Comparison of ENCODE assay signal across 8 mouse cellular contexts in genomic region chr11:4258657-4259082, GRCm38 (mm10). TPM values are rescaled to one million over a fixed set of nuclear protein-coding genes. Genes with fewer than 3 reads are reported as not detected.
DNase-seq lines count a peak whose midpoint lies in the region; ATAC-seq and TF ChIP-seq lines count a peak whose summit lies in the region.

No protein-coding gene starts in this region.

- H3K4me1 ChIP-seq in G1E (ENCODE audit: insufficient read depth, low read depth, low read length) = peaks cover 64% of the 10 kb centered on the region
- H3K4me1 ChIP-seq in cerebellum, adult 2 months (ENCODE audit: control insufficient read depth, insufficient read depth, low read length) = peaks cover 10% of the 10 kb centered on the region; the same call in 1 of the 2 replicates
- H3K4me1 ChIP-seq in lung, embryonic 15.5 days = peaks cover 39% of the 10 kb centered on the region
- H3K4me1 ChIP-seq in olfactory bulb, adult 2 months (ENCODE audit: control insufficient read depth, insufficient read depth, low read length) = peaks cover 27% of the 10 kb centered on the region

- DNase-seq in G1E (ENCODE audit: low spot score) = peak; percentile 60
- peak; percentile 75 to 88 for DNase-seq in cerebellum, adult 2 months
- DNase-seq in forelimb bud, embryonic 11.5 days (ENCODE audit: low read depth, low spot score) = peak; percentile 84
- peak; percentile 74 for DNase-seq in layer of hippocampus, adult 9-10 months (ENCODE audit: low spot score)
- peak; percentile 66 to 71 for DNase-seq in thymus, adult 18-20 months

- peak; percentile 84 for TF ChIP-seq CTCF in G1E (IDR thresholded peaks at IDR 0.05; ENCODE audit: low read depth, low read length)
- peak; percentile 93 for TF ChIP-seq CTCF in cerebellum, adult 2 months (IDR thresholded peaks at IDR 0.05; ENCODE audit: borderline replicate concordance, insufficient read depth, low read depth, low read length)
- peak; percentile 99 for TF ChIP-seq CTCF in olfactory bulb, adult 2 months (IDR thresholded peaks at IDR 0.05; ENCODE audit: insufficient read depth, low read depth, low read length)

- peak overlapping the region; percentile 56; the same call in 1 of the 2 replicates for H3K4me3 ChIP-seq in G1E (ENCODE audit: low read depth, low read length)
- no peak overlapping the region for H3K4me3 ChIP-seq in cerebellum, adult 2 months (replicated peaks; ENCODE audit: insufficient read depth, low read depth, low read length)
- H3K4me3 ChIP-seq in lung, embryonic 15.5 days = no peak overlapping the region
- no peak overlapping the region for H3K4me3 ChIP-seq in olfactory bulb, adult 2 months (ENCODE audit: insufficient read depth, low read depth, low read length)

- no peak; the same call in 1 of the 2 replicates for ATAC-seq in G1E (ENCODE audit: extremely low read depth, insufficient number of reproducible peaks, low FRiP score, poor library complexity, severe bottlenecking)
- peak; percentile 63 to 68 for ATAC-seq in hematopoietic stem cell, adult 5-6 weeks (replicated peaks in 1 of 2; ENCODE audit: insufficient read depth in 1 of 2, low FRiP score in 2 of 2, low TSS enrichment in 1 of 2, low read depth in 1 of 2, poor library complexity in 2 of 2, severe bottlenecking in 2 of 2)
- ATAC-seq in lung, embryonic 15.5 days (ENCODE audit: borderline replicate concordance, extremely low read depth, low FRiP score, low TSS enrichment) = peak; percentile 33; the same call in 1 of the 2 replicates

- H3K27ac ChIP-seq in cerebellum, adult 2 months (ENCODE audit: insufficient read depth, low read length) = no peak overlapping the region
- no peak overlapping the region for H3K27ac ChIP-seq in lung, embryonic 15.5 days
- no peak overlapping the region for H3K27ac ChIP-seq in olfactory bulb, adult 2 months (ENCODE audit: insufficient read depth, low read depth, low read length)

- peaks cover 9% of the 10 kb centered on the region for H3K27me3 ChIP-seq in G1E (ENCODE audit: insufficient read depth, low read length)
- no peaks in the 10 kb centered on the region for H3K27me3 ChIP-seq in cerebellum, adult 2 months (ENCODE audit: control insufficient read depth, insufficient read depth, low read length)
- H3K27me3 ChIP-seq in lung, embryonic 15.5 days = no peaks in the 10 kb centered on the region

- TF ChIP-seq POLR2A in cerebellum, adult 2 months (IDR thresholded peaks at IDR 0.05; ENCODE audit: borderline replicate concordance, insufficient read depth, low read length) = no peak
- TF ChIP-seq POLR2A in olfactory bulb, adult 2 months (IDR thresholded peaks at IDR 0.05; ENCODE audit: insufficient read depth, low read depth, low read length) = no peak

- no peaks in the 10 kb centered on the region for H3K36me3 ChIP-seq in G1E (replicated peaks)
- no peaks in the 10 kb centered on the region for H3K36me3 ChIP-seq in lung, embryonic 15.5 days

- H3K9ac ChIP-seq in lung, embryonic 15.5 days = no peak overlapping the region

- under 1% methylated on average over 7 of the region's 7 CpGs for WGBS in cerebellum, adult 2 months
- whole genome bisulfite sequencing in lung, embryonic 15.5 days = 1% methylated on average over 7 of the region's 7 CpGs
- WGBS in olfactory bulb, adult 2 months = under 1% methylated on average over 7 of the region's 7 CpGs

- peak overlapping the region; percentile 37 for H3K4me2 ChIP-seq in lung, embryonic 15.5 days

- no peaks in the 10 kb centered on the region for H3K9me3 ChIP-seq in G1E (replicated peaks)
- H3K9me3 ChIP-seq in lung, embryonic 15.5 days = no peaks in the 10 kb centered on the region

RNA-seq across cellular contexts. Expression of gene Lif, which starts 1.3 kb away (rescaled TPM):
- total RNA-seq in G1E (2014; fragmentation: Nextera tagmentation) (0.75 TPM in 1 of 2 replicates, not detected in the other), G1E (2017) (1.0 and 1.2 TPM in 2 replicates)
- polyA plus RNA-seq in G1E (2012) = 0.02 and 0.12 TPM in 2 replicates
- 0.15 and 0.41 TPM in 2 replicates for polyA plus RNA-seq in cerebellum, adult 2 months (2012; rRNA removed)
- total RNA-seq in hematopoietic stem cell, adult 5-6 weeks (2017) = 19.3 and 22.7 TPM in 2 replicates
- 0.19 and 0.32 TPM in 2 replicates for polyA plus RNA-seq in lung, embryonic 15.5 days (2015; fragmentation: Nextera tagmentation; extraction: Ambion mirVana)
- not detected in 2 replicates for polyA plus RNA-seq in olfactory bulb, adult 2 months (2012; ENCODE audit: insufficient read depth, insufficient read length, low replicate concordance, missing spikeins)

RNA-seq across cellular contexts. Expression of gene Osm, which starts 22.4 kb away (rescaled TPM):
- total RNA-seq in G1E (2014; fragmentation: Nextera tagmentation) (7.2 and 8.0 TPM in 2 replicates), G1E (2017) (8.3 and 10.3 TPM in 2 replicates)
- polyA plus RNA-seq in G1E (2012) = 4.0 and 4.5 TPM in 2 replicates
- 0.03 TPM in 1 of 2 replicates, not detected in the other for polyA plus RNA-seq in cerebellum, adult 2 months (2012; rRNA removed)
- total RNA-seq in hematopoietic stem cell, adult 5-6 weeks (2017) = 20.2 and 22.8 TPM in 2 replicates
- 0.09 and 0.22 TPM in 2 replicates for polyA plus RNA-seq in lung, embryonic 15.5 days (2015; fragmentation: Nextera tagmentation; extraction: Ambion mirVana)
- not detected in 2 replicates for polyA plus RNA-seq in olfactory bulb, adult 2 months (2012; ENCODE audit: insufficient read depth, insufficient read length, low replicate concordance, missing spikeins)

RNA-seq across cellular contexts. Expression of gene Castor1, which starts 40.6 kb away (rescaled TPM):
- total RNA-seq in G1E (2014; fragmentation: Nextera tagmentation) (8.4 and 9.0 TPM in 2 replicates), G1E (2017) (8.2 and 10.7 TPM in 2 replicates)
- 2.9 and 4.5 TPM in 2 replicates for polyA plus RNA-seq in G1E (2012)
- polyA plus RNA-seq in cerebellum, adult 2 months (2012; rRNA removed) = 5.1 and 5.6 TPM in 2 replicates
- total RNA-seq in hematopoietic stem cell, adult 5-6 weeks (2017) = 1.9 TPM in 2 replicates
- polyA plus RNA-seq in lung, embryonic 15.5 days (2015; fragmentation: Nextera tagmentation; extraction: Ambion mirVana) = 4.0 and 6.3 TPM in 2 replicates
- polyA plus RNA-seq in olfactory bulb, adult 2 months (2012; ENCODE audit: insufficient read depth, insufficient read length, low replicate concordance, missing spikeins) = not detected in 2 replicates
